Mouse (Mus musculus) c-Kit-positive CD71-negative TER-119-negative erythroid progenitor cells, embryonic 14.5 days (primary cell): Measurements from ENCODE around the gene Gadd45g.

Source experiments
- DNase-seq: peaks from one replicate; pipeline ENCODE4 v3.0.0-alpha.2; 2013; ENCODE audit warnings: low read depth

Gadd45g gene

DNA sequence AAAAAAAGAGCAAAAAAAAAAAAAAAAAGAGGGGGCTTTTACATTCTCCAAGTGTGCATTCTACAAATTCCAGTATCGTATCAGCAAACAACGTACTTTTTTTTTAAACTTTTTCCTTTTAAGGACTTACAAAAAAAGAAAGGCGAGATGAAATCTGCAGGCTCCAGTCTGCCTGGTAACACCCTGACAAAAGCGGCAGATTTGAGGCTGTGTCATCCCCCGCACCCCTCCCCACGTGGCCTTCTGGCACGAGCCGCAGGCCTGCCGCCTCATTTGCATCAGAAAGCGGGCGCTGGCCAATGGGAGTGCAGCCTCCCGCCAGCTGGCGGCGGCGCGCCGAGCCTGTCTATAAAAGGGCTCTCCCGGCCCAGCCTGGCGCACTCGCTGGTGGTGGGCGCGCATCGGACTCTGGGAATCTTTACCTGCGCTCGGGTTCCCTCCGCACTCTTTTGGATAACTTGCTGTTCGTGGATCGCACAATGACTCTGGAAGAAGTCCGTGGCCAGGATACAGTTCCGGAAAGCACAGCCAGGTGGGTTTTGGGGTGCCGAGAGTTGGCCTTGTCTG lies at the start of gene Gadd45g:
TSS of gene Gadd45g (plus strand) at position 378 of the 567 bp plus-strand sequence.
- DNase-seq, result peak; percentile 88

DNA sequence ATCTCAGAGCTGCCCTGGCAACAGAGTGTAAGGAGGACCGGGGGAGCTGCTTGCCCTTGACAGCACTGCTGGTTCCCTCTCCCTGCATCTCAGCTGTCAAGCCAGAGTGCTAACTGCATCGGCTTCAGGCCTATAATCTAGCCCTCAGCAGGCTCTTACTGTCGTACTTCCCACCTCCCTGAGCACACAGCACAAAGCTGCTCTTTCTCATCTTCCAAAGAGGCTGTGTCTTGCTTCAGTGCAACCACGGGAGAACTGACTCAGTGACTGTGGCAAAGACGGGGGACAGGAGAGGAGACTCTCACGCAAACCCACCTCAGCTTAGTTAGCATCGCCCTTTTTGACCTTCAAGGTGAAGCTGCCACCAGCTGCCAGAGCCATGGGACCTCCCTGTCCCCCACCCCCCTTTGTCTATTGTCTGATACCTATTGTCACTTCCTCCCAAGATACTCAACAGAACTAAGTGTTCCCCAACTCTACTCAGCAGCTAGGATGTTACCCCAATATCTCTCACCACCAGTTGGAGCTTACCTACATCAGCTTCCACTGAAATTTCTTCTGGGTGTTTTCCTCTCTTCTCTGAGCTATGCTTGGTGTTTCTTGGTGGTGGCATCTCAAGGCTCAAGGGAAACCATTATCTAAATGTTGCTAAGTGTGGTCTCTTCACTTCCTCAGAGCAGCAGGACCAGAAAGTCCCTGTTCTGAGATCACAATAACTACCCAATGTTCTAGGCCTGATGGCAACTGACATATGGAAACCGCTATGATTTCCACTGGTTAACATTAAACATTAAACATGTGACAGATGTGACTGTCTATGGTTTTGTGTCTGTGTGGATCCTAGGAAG lies 48.4 kb upstream of the Gadd45g start:
- DNase-seq, result no peak

DNA sequence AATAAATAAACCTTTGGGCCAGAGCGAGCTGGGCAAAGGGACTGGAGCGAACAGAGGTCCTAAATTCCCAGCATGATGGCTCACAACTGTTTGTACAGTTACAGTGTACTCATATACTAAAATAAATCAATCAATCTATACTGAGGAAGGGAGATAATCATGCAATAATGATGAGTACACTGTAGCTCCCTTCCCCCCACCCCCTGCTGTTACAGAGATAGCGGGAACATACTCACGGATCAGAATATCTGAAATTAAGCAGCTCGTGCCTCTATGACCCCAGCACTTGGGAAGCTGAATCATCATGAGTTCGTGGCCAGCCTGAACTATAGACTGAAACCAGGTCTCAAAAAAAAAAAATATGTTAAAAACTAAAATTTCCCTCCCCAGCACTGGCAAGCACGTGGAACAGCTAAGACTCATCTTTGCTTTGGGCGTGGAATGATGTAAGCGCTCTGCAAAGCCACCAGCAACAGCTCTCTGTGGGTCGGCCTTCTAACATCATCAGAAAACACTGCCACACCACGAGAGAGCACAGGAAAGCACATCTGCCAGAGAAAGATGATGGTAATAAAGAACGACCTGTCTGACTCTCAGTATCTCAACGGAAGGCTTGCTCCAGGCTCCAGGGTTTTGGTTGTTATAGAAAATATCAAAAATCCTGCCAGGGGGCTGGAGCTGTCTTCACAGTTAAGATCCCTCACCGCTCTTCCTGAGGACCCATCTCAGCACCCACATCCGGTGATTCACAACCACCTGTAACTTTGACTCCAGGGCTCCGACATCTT lies 46.5 kb upstream of the Gadd45g start:
- DNase-seq, result no peak

DNA sequence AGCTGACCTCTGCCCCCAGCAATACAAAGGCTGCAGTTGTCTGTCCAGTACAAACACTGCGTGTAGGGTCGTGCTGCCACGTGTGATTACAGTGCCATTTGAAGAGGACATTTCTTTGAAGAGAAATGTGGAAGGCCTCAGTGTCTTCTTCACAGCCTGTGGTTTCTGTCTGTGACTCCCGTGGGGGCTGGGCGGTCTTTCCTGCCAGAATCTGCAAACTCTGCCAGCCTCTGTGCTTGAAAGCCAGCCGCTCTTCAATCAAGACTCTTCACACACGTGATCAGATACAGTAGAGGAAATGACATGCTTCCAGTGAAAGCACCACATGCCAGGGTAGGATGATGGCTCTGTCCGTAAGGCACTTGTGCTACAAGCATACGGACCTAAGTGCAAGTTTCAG lies 45.6 kb upstream of the Gadd45g start:
- DNase-seq, result no peak

DNA sequence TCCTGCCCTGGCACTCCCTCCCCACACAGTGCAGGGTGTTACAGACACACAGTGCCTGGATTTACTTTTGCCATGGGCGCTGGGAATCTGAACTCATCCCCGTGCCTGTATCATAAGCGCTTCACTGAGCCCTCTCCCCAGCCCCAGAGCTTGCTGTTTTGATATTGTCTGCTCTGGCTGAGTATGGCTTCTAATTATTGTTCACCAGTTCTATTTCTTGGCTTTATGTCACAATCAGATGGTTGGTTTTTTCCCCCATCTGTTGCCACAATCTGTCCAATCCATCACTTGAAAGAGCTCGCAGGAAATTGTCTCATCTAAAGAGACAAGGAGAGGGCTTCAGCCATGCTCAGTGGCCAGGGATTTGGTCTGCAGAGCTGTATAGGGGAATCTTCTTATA lies 40.8 kb upstream of the Gadd45g start:
- no peak for DNase-seq

DNA sequence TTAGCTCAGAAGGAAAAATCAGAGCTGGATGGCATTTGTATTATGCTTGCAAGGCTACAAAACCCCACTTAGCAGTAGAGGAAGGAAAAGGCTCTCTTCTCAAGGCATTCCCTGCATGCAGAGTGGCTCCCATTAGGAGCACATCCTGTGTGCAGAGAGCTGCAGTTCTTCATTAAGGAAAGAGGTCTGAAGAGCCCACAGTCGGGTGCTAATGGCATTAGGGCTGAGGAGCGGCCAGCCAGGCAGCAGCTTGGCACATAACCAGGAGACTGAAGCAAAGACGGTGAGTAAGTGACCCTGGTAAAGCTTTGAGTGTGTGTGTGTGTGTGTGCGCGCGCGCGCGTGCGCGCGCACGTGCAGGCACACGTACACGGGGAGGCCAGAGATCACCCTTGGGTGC lies 40.3 kb upstream of the Gadd45g start:
- no peak for DNase-seq

DNA sequence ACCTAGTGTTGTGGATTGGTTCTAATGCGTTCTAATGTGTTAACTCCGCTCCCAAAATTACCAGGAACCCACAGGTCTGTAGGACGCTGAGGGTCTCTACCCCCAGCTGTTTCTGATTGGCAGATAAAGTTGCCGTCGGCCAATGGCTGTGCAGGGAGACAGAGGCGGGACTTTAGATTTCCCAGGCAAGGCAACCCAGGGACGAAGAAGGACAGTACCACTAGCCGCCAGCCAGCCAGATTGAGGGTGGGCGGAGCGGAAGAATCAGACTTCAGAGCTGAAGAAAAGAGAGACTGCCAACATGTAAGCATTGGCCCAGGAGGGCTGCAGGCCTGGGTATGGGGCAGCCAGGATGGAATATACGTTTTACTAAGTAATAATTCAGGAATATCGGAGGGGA lies 38.3 kb upstream of the Gadd45g start:
- DNase-seq, result no peak

DNA sequence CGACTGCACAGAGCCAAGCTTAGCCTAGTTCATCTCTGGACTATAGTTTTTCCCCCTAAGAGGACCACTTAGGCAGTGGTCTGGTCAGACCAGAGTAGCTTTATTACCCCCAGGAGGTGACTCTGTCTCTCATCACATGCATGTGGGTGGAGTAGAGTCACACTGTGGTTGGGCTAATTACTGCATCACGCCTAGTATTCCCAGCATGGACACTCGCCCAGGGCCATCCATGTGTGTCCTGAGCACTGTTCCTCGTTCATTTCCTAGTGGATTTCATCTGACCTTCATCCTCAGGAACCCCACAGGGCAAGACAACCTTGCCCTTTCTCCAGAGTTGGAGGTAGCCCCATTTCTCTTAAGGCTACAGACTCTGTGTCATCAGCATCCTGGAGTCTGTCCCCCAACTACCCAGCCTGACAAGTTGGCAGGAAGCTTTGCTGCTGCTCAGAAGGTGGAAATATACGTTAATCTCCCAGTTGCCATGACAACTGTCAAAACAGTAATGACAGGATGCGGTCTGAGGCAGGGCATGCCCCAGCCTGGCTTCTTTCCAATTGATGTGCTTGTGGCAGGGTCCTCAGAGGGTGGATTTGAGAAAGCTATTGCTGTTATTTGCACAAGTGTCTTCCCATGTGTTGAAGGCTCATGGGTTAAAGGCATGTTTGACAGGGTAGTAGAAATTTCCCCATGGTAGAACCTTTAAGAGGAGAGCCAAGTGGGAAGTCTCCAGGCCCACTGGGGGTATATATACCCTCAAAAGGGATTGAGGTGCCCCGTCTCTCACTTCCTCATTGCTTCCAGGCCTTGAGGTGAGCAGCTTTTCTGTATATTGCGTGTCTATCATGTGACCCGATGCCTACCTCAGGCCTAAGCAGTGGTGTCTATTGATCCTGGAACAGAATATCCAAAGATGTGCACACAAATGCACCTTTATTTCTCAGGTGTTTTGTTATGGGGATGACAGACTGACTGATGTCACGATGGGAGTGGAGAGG lies 32.6 kb upstream of the Gadd45g start:
- DNase-seq, result peak; percentile 85

DNA sequence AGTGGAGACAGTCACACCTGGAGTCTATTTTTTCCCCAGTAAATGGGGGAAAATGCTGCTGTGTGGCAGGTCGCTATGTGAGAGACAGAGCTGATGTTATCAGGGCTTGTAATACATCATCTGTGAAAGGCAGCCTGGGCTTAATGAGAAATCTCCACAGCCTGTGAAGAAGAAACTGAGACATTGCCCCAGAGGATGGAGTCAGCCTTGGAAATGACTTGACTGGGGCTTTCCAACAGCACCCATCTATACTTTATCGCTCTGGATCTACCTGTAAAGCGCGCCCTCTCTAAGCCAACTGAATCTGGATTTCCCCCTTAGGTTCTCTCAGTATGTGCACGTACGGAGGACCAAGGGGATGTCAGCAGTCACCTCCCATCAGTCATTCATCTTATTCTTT lies 31.8 kb upstream of the Gadd45g start:
- DNase-seq, result no peak

DNA sequence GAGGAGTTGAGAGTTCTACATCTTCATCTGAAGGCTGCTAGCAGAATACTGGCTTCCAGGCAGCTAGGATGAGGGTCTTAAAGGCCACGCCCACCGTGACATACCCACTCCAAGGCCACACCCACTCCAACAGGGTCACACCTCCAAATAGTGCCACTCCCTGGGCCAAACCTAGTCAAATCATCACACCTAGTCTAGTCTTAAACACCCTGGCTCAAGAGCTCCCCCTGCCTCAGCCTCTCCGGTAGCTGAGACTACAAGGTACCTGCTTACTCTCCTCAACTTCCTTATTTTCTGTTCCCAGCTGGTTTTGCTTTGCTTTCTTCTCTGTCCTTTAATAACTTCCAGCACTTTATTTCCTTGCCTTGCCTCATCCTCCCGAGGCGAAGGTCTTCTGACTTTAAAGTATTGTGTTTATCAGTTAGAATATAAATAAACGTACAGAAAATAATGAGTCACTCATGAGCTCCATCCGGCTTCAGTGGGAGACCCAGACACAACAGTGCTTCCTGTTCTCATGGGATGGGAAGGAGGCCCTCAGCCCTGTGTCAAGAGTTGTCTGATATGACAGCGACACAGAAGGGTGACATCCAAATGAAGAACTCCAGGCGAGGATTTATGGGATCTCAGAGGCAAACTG lies 30.5 kb upstream of the Gadd45g start:
- no peak for DNase-seq

DNA sequence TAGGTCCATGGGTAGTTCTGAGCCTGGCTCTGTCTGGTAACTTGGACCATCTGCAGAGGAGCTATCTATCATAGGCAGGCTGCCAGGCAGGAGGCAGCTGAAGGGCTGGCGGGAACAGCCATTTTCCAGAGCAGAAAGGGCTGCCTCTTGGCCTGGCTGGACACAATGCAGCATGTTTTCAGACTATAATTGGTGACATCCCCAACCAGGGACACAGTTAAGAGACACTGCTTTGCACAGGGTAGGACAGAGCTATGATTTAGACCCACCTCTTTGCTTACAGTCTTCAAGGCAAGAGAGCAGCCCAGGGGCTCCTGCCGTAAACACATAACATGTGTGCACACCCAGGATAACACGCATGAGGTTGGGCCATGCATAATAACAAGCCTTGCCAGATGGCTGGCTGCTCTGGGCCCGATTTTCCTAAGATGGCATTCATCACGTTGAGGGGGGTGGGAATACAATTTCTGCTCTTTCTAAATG lies 29.9 kb upstream of the Gadd45g start:
- DNase-seq, result no peak

DNA sequence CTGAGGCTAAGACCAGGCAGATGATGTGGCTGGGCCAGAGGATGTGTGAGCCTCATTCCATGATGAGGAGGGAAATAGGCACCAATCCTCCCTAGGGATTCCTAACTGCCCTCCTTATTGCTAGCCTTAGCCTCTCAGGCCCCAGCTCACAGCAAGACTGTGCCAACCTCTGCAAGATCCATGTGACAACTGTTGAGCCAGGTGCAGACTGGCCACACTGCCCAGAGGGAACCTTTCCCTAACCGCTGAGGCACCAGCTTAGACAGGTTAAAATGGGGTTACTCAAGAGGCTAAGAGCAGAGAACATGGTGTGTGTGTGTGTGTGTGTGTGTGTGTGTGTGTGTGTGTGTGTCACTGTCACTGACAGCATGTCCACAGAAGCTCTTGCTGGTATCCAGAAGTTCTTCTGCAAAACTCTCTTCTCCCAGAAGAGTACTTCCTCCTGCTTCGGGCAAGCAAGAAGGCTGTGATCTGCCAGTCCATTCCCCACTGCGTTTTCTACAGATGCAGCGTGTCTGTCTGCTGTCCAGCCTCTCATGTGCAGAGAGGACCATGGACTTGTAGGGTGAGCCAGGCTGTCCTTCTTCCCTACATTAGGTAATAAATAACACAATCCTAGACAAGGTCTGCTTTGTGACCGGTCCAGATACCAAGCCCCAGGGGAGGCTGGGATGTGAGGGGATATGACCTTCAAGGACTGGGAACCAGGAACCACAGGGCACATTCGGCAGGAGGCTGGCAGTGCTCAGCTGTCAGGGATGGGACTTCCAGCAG lies 28.1 kb upstream of the Gadd45g start:
- no peak for DNase-seq

DNA sequence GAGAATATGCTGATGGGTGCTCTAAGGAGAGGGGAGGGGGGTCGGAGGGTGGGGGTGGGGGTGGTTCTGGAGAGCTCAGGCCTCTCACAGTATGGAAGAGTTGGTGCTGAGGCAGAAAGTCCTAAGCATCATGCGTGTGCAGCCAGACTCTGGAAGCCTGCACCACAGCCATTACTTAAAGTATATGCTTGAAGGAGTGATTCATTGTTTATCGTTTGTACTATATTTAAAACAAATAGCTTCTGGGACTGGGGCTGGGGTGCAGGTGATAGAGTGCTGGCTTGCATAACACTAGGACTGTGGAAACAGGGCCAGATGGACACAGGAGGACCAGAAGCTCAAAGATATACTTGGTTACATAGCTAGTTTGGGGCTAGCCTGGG lies 27.5 kb upstream of the Gadd45g start:
- DNase-seq, result no peak

DNA sequence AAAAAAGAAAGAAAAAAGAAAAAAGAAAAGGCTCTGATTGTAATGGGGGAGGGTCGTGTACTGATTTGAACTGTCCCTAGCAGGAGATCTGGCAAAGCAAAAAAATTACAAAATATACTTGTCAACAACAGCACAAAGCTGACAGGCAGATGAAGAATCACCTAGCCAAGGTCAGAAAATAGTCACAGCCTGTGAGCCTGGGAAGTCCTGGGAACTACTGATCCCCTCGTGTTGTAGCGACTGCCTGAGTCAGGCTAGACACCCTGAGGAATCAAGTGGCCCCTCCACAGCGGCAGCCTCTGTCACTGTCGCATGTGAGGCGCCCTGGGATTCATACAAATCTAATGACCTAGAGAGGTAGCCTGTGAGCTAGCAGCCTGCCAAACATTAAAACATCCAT lies 27.1 kb upstream of the Gadd45g start:
- no peak for DNase-seq

DNA sequence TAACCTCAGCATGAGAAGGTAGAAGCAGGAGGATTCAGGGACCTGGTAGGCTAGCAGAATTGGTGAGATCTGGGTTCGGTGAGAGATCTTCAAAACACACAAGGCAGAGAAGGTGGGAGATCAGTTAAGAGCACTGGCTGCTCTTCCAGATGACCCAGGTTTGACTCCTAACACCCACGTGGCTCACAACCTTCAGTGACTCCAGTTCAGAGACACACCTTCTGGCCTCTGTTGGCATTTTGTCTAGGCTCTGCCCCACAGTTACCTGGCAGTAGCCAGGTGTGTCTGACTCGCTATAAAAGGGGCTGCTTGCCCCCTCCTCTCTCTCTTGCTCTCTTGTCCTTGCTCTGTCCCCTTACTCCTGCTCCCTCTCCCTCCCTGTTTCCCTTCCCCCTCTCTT lies 24.5 kb upstream of the Gadd45g start:
- DNase-seq, result no peak

DNA sequence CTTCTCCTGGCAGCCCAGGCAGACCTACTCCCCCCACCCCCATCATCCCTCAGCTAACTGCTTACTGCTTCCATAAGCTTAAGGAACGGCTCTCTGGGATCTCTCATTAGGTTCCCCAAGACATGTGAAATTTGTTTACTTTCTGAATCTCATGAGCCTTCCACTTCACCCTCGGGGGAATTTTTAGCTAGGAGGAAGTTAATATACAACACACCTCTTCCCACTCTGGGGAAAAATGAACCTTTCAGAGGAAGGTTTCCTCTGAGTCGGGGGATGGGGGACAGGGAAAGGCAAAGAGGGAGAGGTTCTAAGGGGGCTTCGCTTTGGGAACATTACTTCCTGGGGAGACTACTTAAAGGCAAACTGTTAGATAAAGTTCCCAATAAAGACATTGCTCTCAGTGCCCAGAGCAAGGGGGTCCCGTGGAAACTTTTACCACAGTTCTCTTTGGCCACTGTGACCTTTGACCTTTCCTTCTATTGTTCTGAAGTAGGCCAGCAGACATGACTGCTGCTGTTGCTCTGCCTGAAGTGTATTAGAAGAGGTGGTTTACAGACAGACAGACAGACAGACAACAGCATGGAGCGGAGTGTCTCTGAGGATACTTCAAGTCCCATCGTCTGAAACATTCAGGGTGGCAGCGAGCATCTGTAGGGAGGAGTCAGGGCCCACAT lies 22.5 kb upstream of the Gadd45g start:
- no peak for DNase-seq

DNA sequence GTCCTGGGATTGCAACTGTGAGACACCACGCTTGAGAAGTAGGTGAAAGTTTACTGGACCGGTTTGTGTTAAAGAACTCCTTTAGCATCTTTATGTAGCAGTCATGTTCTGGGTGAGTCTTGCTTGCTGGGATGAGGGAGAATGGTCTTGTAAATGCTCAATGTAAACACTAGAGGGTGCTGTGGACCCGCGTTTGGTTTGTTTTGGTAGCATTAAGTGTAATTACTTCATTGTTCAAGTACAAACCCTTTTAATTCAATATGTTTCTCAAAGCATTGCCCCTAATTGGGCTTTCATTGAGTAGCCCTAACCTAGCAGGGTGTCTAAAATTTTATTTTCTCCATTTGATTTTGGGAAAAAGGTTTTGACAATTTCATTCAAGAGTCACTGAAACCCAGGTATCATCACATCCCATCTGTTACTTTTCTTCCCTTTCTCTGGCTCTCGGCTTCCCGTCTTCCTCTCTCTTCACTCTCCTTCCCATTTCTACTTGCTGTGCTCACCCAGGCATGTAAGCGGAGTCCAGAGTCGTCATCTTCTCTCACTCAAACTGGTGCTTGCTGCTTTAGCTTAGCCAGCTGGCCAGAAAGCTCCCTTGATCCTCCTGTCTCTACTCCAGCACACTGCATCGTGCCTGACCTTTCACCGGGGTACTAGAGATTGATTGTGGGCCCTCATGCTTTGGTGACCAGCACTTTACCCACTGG lies 15.6 kb upstream of the Gadd45g start:
- no peak for DNase-seq

DNA sequence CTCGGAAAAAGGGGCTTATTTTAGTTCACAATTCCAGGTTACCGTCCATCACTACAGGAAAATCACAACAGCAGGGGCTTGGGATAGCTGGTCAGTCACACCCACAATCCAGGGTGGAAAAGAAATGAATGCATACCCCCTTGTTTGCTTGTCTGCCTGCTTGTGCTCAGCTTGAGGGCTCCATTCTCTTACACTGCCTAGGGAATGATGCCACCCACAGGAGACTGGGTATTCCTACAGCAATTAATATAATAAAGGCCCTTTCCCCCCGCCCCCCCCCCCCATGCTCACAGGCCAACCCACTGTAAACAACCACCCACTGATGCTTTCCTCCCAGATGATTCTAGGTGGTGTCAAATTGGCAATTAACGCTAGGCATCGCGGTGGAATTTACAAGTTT lies 14.0 kb upstream of the Gadd45g start:
- DNase-seq, result no peak

DNA sequence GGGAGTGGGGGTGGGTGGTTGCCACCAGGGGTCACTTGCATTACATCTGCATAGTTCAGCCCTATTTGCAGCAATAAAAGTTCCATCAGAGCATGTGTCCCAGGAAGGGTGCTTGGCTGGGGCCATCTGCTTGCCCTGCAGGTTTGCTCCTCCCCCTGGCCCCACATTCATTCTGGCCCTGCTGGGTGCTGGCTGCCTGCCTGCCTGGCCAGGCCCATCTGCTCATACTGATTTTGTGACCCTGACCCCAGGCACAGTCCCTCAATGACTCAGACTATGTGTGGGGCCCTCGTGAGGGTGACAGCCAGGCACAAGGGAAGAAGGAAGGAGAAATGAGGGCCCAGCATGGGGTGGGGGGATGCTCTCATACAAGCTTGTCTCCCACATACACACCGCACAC lies 12.9 kb upstream of the Gadd45g start:
- DNase-seq, result no peak
